Mouse (Mus musculus): ENCODE results near the gene Nol9.

The Nol9 gene

GRCm38 (mm10) chr4:152067280-152067679, 28.2 kb downstream of the Nol9 start:
- no peak for DNase-seq

DNA sequence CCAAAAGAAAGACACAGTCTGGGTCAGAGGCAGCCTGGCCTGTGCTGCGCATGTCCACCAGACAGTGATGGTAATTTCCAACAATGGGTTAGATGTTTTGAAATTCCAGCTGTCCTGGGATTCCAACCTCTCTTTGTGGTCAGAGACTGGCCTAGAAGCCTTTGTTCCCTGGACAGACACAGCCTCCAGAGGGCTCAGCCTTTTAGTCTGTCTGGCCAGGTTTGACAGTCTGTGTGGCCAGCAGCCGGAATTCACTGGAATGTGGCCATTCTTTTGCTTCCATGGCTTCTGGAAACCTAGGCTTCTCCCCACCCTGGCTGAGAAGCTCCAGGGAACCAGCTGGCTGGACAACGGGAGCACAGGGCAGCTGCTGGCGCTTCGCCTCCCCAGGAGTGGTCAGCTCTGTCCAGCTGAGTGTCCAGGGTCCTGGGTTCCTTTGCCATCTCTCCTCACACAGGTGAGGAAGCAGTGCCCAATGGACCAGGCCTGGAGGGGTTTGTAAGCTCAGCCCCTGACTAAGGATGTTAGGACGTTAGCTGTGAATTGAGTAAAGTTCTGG, 29.1 kb downstream of the Nol9 start:
- no peak for DNase-seq

GRCm38 (mm10) chr4:152069245-152069644, 30.1 kb downstream of the Nol9 start:
- no peak for DNase-seq

- DNase-seq = no peak
These were observed 31.6 kb downstream of the Nol9 start for GRCm38 (mm10) chr4:152070494-152071396.

DNA sequence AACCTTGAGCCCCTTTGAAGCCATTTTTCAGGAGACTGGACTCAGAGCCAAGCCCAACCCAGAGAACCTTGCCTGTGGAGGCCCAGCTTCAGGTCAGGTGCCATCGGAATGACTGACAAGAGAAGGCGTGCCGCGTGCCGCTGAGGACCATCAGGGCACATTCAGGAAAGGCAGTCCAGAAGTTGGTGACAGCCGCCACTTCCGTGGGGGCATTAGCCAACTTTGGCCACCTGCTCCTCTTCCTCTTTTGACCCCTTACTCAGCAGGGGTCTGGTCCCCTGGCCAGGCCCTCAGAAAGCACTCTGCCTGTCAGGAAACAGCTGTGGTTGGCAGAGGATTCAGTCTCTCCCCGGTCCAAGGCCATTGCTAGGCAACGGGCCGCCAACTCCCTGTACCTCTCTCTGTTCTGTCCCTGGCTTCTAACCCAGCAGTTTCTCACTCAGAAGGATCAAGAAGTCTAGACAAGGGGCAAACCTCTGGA, 33.0 kb downstream of the Nol9 start, which contains the start of gene Plekhg5:
Gene Plekhg5, plus strand, starts transcription at position 378 of the 481 bp plus-strand sequence.
- no peak for DNase-seq

GRCm38 (mm10) chr4:152072655-152073054, 33.5 kb downstream of the Nol9 start:
- no peak for DNase-seq

- no peak for DNase-seq
These were observed 34.6 kb downstream of the Nol9 start for GRCm38 (mm10) chr4:152073715-152074114.

GRCm38 (mm10) chr4:152074548-152074947, 35.4 kb downstream of the Nol9 start:
- no peak for DNase-seq

- DNase-seq = no peak
These were observed 38.1 kb downstream of the Nol9 start for GRCm38 (mm10) chr4:152077191-152077590.

DNA sequence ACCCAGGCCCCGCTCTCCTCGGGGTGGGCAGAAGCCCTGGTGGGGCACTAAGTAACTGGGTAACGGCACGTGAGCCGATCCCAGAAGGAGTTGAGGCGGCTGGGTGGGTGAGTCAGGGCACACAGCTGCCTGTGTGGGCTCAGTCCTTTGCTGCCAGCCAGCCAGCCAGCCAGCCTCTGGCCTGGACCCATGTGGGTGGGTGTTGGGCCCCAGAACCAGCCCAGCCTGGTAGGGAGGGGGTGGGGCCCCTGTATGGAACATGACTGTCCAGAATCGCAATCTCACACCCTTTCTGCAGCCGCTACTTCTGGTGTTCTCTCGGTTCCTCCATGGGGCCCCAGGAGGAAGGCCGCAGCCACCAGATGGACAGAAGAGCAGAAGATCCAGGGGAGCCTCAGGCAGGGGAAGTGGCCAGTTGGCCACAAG, 39.0 kb downstream of the Nol9 start:
- DNase-seq = no peak

DNA sequence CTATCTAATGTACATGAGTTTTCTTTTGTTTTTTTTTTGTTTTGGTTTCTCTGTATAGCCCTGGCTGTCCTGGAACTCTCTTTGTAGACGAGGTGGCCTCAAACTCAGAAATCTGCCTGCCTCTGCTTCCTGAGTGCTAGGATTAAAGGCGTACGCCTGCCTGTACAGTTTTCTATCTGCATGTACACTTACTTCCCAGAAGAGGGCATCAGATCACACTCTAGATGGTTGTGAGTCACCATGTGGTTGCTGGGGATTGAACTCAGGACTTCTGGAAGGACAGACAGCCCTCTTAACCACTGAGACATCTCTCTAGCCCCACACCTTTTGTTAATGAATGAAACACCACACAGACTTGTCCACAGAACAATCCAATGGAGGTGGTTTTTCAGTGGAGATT, 40.1 kb downstream of the Nol9 start:
- DNase-seq = no peak

DNA sequence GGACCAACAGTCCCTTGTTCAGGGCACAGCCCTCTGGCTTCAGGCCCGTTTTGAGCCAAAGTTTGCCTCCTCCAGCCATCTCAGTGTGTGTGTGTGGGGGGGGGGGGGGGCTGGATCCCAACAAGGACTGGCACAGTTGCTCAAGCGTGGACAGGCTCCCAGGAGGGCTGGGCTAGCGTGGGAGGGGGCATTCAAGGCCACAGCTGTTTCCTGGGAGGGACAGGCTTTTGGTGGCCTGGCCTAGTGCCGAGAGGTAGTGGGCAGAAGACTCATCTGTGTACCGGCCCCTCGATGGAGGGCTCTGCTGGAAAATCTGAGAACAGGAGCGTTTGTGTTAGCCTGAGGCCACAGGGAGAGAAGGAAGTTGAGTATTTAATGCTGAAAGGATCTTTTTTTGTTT, 40.8 kb downstream of the Nol9 start:
- no peak for DNase-seq

DNA sequence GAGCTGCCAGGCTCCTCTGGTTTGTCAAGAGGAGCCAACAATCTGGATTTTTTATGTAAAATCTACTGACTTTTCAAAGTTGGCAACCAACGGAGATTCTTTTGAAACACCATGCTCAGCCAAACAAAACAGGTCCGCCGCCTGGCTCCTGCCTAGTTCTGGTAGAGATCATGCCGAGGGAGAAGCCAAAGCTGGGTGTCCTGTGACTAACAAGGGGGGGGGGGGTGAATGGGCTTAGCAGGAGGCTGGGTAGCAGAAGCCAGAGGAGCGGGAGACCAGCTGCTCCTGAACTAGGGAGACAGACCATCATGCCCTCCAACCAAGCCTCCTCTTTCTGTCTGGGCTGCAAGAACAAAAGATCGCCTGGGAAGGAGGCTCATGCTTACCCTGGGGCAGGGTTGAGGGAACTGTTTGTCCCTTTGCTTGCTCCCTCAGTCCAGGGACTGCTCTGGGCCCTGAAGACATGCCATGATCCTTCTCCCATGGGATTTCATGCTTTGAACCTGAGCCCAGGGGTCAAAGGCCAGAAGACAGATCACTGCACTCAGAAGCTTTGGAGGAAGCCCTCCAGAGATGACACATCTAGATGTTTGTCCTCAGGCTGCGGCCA, 44.6 kb downstream of the Nol9 start:
- no peak for DNase-seq

GRCm38 (mm10) chr4:152084616-152085015, 45.5 kb downstream of the Nol9 start:
- DNase-seq = no peak

GRCm38 (mm10) chr4:152086505-152087210, 47.5 kb downstream of the Nol9 start:
- peak; percentile 57 for DNase-seq

- DNase-seq = no peak
These were observed 48.3 kb downstream of the Nol9 start for GRCm38 (mm10) chr4:152087211-152088081.

DNA sequence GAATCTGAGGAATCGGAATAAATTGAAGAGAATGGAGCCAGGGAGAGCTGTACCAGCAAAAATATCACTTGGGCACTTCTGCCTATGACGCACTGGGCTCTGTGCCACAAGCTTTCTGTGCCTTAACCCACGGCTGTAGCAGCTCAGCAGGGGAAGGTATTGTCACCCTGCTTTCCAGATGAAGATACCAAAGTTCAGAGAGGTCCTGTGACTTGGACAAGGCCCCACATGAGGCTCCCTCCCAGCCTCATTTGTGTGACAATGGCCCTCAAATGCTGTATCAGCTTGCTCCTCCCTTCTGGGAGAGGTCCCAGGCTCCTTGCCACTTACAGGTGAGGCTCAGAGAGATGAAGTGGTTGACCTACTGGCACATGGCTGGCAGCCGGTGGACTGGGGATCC, 49.0 kb downstream of the Nol9 start:
- peak; percentile 43 for DNase-seq

DNA sequence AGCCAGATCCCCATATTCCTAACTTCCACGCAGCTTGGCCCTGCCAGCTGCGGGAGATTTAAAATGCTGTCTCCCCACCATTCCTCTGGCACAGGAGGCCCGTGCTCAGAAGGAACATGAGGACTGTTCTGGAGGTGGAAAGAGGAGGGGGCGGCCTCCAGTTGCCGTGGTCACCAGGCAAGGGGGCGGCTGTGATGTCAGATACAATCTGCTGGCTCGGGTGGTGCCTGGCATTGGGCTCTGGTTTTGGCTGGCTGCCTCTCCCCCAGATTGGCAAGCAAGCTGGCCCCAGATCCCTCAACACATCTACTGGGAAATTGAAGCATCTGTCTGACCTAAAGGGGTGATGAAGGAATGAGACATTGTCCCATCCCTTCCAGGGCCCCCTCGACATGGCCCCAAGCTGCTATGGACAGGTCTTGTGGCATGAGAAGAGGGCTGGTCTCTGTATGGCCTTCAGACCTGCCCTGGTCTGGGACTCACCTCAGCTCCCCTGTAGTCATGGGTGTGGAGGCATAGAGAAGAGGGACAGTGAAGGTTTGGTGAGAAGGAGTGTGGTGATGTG, 49.5 kb downstream of the Nol9 start:
- peak; percentile 56 for DNase-seq

DNA sequence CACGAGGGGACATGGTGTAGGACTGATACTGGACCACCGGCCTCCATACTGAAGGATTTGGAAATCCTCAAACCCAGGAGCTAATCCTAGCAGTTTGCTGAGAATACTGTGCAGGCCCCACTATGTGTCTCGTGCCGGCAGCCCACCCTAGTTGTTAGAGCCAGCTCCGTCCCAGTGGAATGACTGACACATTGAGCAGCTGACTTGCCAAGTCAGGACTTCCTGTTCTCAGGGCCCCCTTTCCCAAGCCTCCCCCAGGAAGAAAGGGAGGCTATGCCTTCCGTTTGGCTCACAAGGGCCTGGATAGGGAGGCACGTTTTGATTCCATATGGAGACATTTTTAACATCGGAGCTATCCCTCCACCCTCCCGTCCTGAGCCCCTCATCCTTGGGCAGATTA, 51.1 kb downstream of the Nol9 start:
- DNase-seq = no peak

GRCm38 (mm10) chr4:152092751-152093293, 53.7 kb downstream of the Nol9 start:
- DNase-seq = no peak

- DNase-seq = no peak
These were observed 55.1 kb downstream of the Nol9 start for GRCm38 (mm10) chr4:152094233-152094632.
